Mouse (Mus musculus): ENCODE measurements at regions not wholly inside any gene's neighbourhood (a gene's known extent, or its start where the extent isn't known, plus 50 kb on each side); places are given as distances from the start of the nearest gene placed in this dataset.

DNA sequence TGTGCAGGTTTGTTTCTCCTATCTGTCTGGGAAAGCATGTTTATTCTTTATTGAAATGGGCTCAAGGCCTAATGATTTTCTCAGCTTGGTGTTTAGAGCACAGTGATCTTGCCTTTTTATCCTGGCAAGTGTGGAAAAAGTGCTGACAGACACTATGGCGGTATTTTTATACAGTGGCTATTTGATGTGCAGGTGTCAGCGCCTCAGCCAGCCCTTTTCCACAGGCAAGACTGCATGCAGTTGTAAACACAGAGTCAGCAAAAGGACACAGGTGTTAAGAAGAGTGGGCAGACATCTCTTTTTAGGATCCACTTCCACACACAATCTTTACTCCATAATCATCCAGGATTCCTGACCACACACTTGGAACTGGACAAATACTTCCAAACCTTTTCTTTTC is 88.9 kb upstream of the Sphkap start:
- DNase-seq = no peak

DNA sequence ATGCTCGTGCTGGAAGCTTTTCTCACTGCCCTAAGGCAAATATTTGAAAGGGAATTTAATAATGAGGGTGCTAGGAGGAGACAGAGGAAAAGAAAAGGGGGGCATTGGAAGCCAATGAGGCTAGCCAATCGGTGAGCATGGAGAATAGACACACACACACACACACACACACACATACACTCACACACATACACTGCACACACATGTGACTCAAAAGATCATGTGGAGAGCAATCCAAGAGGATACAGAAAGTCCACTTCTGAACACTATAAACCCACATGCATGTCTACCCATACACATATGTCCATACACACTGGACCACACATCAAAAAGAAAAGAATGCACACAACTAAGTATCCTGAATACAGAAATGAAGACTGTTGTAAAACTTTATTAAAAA is 88.4 kb upstream of the Sphkap start:
- DNase-seq = no peak

DNA sequence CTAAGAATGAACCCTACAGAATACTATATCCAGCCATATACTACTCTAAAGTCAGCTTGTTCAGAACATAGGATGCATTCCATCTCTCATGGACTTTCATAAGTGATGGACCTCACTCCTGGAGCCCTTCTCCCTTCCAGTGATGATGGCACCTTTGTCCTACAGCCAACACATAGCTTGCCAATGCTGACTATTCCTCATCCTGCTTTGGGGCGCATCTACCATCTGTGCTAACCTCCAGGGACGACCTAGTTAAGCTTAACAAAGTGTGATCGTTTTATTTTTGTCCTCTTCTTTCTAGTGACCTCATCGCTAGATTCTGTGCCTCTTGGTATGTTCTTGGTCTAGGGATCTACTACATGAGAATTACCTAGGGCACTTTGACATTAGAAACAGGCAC is 87.0 kb upstream of the Sphkap start:
- no peak for DNase-seq

DNA sequence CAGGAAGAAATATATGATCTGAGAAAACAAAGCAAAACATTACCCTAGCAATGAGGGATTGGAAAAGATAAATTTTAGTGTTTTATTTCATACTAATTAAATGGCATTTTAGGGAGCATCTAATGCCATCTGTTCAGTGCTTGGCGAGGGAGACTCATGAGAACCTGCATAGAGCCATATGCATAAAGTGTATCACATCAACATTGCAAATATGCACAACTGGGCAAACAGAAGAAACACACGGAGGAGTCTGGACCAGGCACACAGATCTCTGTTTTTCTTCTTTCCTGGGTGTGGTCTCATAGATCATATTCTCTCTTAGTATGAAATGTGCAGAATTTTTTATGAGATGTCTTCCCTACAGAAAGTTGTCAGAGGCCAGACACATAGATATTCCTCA is 71.1 kb upstream of the Sphkap start:
- no peak for DNase-seq

Small RNAs in the stretch of these regions (microRNA-seq; reads per million reads assigned to microRNA genes)
- gene Gm25754 (ENCODE audit: borderline replicate concordance in 2 of 2) = 0 reads per million in 2 experiments

Data from gastrocnemius, postnatal 25 days (tissue).